ENCODE assay signal across 23 mouse cellular contexts in genomic region chr16:30127015-30127414, GRCm38 (mm10).
DNase-seq lines count a peak whose midpoint lies in the region; TF ChIP-seq lines count a peak whose summit lies in the region.
"Had no signal": no experiment of that assay in that cellular context is flagged by ENCODE, and none has a peak within 500 bp of the region (broad histone marks: within the 10 kb centered on the region; RNA-seq: fewer than 3 reads in every experiment).

No protein-coding gene starts in this region.

- no peaks in the 10 kb centered on the region for H3K9me3 ChIP-seq in MEL (replicated peaks; ENCODE audit: insufficient read depth, low read length)
- H3K9me3 ChIP-seq in midbrain, embryonic 10.5 days (replicated peaks), result peaks cover 10% of the 10 kb centered on the region; the same call in 1 of the 2 replicates
- H3K9me3 ChIP-seq: G1E had no signal

- H3K79me2 ChIP-seq in MEL (ENCODE audit: control insufficient read depth, insufficient read depth, low read length, poor library complexity), result no peaks in the 10 kb centered on the region

- no peak overlapping the region for H3K9ac ChIP-seq in MEL (ENCODE audit: control insufficient read depth, low read depth, low read length, poor library complexity, severe bottlenecking)

- TF ChIP-seq RAD21 in MEL (IDR thresholded peaks at IDR 0.05; ENCODE audit: low read depth, low read length), result no peak

- H3K4me1 ChIP-seq in MEL (ENCODE audit: control insufficient read depth in 1 of 2, insufficient read depth in 2 of 2, low read length in 2 of 2), result peaks cover 0 to 18% of the 10 kb centered on the region in 2 experiments; a peak in 2 of 4 replicates
- H3K4me1 ChIP-seq in midbrain, embryonic 10.5 days, result peaks cover 49% of the 10 kb centered on the region

- H3K36me3 ChIP-seq in MEL (ENCODE audit: control insufficient read depth in 1 of 2, insufficient read depth in 2 of 2, low read length in 2 of 2), result peaks cover 0 to 12% of the 10 kb centered on the region in 2 experiments; a peak in 2 of 4 replicates
- H3K36me3 ChIP-seq in midbrain, embryonic 10.5 days, result no peaks in the 10 kb centered on the region
- H3K36me3 ChIP-seq: G1E had no signal

- TF ChIP-seq CTCF in MEL (IDR thresholded peaks at IDR 0.05 in 2 of 3, conservative IDR thresholded peaks at IDR 0.05 in 1 of 3; ENCODE audit: control insufficient read depth in 1 of 3, insufficient read depth in 1 of 3, low read depth in 2 of 3, low read length in 3 of 3, poor library complexity in 1 of 3, severe bottlenecking in 1 of 3), result no peak
- TF ChIP-seq CTCF in layer of hippocampus, adult 2 months (conservative IDR thresholded peaks at IDR 0.05), result no peak

- H3K27me3 ChIP-seq in MEL (ENCODE audit: control insufficient read depth in 1 of 2, insufficient read depth in 2 of 2, low read length in 2 of 2), result peaks cover 2 to 4% of the 10 kb centered on the region in 2 experiments; a peak in 2 of 4 replicates
- H3K27me3 ChIP-seq in midbrain, embryonic 10.5 days (ENCODE audit: low read depth, poor library complexity, severe bottlenecking), result peaks cover 100% of the 10 kb centered on the region
- H3K27me3 ChIP-seq: Patski had no signal

- no peak for TF ChIP-seq EP300 in MEL (IDR thresholded peaks at IDR 0.05; ENCODE audit: low read depth in 1 of 2, low read length in 2 of 2)

- 94% methylated on average over 10 of the region's 10 CpGs for WGBS in midbrain, embryonic 10.5 days

- H3K4me3 ChIP-seq in MEL (ENCODE audit: control insufficient read depth in 1 of 2, insufficient read depth in 1 of 2, low read depth in 2 of 2, low read length in 2 of 2), result no peak overlapping the region
- no peak overlapping the region for H3K4me3 ChIP-seq in layer of hippocampus, adult 2 months
- H3K4me3 ChIP-seq in midbrain, embryonic 10.5 days, result no peak overlapping the region

- H3K27ac ChIP-seq in MEL (ENCODE audit: control insufficient read depth, low read depth, low read length), result no peak overlapping the region
- H3K27ac ChIP-seq in layer of hippocampus, adult 2 months, result no peak overlapping the region
- no peak overlapping the region for H3K27ac ChIP-seq in midbrain, embryonic 10.5 days (replicated peaks)

- DNase-seq in ES-CJ7 (ENCODE audit: low read depth, low spot score) (peak; percentile 53), MEL (ENCODE audit: low read depth, low spot score) (peak; percentile 38), R1 (ENCODE audit: low read depth, low spot score) (peak; percentile 84), ZHBTc4 (ENCODE audit: low read depth, low spot score) (peak; percentile 41)
- DNase-seq in layer of hippocampus, adult 2 months (ENCODE audit: low spot score in 2 of 2), result no peak
- DNase-seq in urinary bladder, postnatal 36 days (ENCODE audit: low spot score in 2 of 2), result no peak
- DNase-seq in midbrain, embryonic 10.5 days (ENCODE audit: low spot score), result no peak
- no peak for DNase-seq in lung, postnatal 4 days
- DNase-seq: adrenal gland, adult 2 months; adrenal gland, adult 8-10 months; adrenal gland, postnatal 10 days; adrenal gland, postnatal 14 days; adrenal gland, postnatal 25 days; adrenal gland, postnatal 36 days; B cell, adult 2 months; cerebellum, adult 11 months; cerebellum, adult 11-12 months; cerebellum, adult 18-20 months; cerebellum, adult 2 months; cerebellum, adult 8-10 months; cerebellum, adult 9-10 months had no signal

- no peak for TF ChIP-seq POLR2A in MEL (IDR thresholded peaks at IDR 0.05; ENCODE audit: control insufficient read depth in 1 of 2, insufficient read depth in 1 of 2, low read depth in 1 of 2, low read length in 2 of 2, poor library complexity in 1 of 2)

TF ChIP-seq in MEL, 35 proteins besides CTCF, POLR2A, EP300 and RAD21:
- TF ChIP-seq HCFC1 (IDR thresholded peaks at IDR 0.05; ENCODE audit: low read depth, low read length) (no peak), MXI1 (IDR thresholded peaks at IDR 0.05; ENCODE audit: low read depth, low read length) (no peak), USF1 (IDR thresholded peaks at IDR 0.05; ENCODE audit: low read depth, low read length) (no peak; the same call in 1 of the 2 replicates), ZKSCAN1 (IDR thresholded peaks at IDR 0.05; ENCODE audit: low read depth, low read length) (no peak), BHLHE40 (IDR thresholded peaks at IDR 0.05; ENCODE audit: borderline replicate concordance, low read depth, low read length) (no peak), MAZ (IDR thresholded peaks at IDR 0.05; ENCODE audit: low read depth, low read length) (no peak), TBP (IDR thresholded peaks at IDR 0.05; ENCODE audit: low read depth, low read length) (no peak)
TF ChIP-seq in MEL: peak in this region for 0.

Comparison
In these comparisons a context has a peak if more than half of its experiments do, and no peak if none do; other contexts are left out.
1. DNase-seq: peak in ES-CJ7 (single experiment), MEL (single experiment), R1 (single experiment) and ZHBTc4 (single experiment); none in layer of hippocampus, adult 2 months (0 of 2), urinary bladder, postnatal 36 days (0 of 2), midbrain, embryonic 10.5 days (single experiment) and lung, postnatal 4 days (0 of 2).